Mouse (Mus musculus): ENCODE results near the gene 4930426L09Rik. TPM values are rescaled to one million over a fixed set of nuclear protein-coding genes. Genes with fewer than 3 reads are reported as not detected.

4930426L09Rik gene
- total RNA-seq (2021), result not detected
- long read RNA-seq, experiment 1, partial matches to known transcripts, result 0 of 1 reads
- long read RNA-seq, experiment 1, other reads (novel, unspliced or antisense), result 0 of 1 reads
- long read RNA-seq, experiment 2, result 0 reads

DNA sequence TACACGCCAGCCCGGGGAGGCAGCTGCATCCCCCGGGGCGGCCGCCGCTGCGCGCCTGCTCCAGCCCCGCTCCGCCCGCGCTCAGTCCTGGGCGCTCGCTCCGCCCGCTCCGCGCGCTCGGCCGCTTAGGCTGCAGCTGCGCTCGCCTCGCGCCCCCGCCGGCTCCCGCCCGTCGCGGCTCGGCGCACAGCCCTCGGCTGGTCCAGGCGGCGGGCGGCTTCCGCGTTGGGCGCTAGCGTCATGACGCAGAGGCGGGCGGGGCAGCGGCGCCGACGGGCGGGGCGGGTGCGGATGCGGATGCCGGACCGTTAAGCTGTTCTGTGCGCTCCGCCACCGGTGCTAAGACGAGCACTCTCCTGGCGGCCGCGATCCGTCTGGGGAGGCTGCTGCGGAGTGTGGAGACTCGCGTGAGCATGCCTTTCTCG, at the start of gene 4930426L09Rik, which contains the start of gene Pip4k2a:
4930426L09Rik (plus strand) TSS at position 290 of the 425 bp plus-strand sequence.
Pip4k2a (minus strand) TSS at position 73 of the 425 bp plus-strand sequence.
- peak; percentile 38 for TF ChIP-seq CTCF (IDR thresholded peaks at IDR 0.05)
- intact Hi-C loops (cut with DNase I), result loop anchor here (5.0 kb wide), 1 partner anchor 316 kb away; no protein-coding TSS in a partner anchor

DNA sequence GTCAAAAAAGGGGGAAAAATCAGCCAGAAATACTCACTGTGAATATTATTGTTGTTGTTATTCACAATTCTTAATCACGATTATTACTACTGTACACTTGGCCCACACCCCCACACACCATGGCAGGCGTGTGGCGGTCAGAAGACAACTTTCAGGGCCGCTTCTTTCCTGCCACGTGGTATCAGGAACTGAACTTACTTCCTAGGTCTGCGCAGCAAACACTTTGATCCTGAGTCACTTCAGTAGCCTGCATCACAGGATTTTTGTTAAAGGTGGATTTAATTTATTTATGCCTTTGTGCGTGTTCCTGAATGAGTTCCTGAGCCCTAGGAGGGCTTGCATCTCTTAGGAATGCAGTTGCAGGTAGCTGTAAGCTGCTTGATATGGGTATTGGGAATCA, 49.4 kb upstream of the 4930426L09Rik start:
- H3K27ac ChIP-seq, result no peak overlapping the region
- no peak overlapping the region for H3K4me3 ChIP-seq
- intact Hi-C loops (cut with DNase I), result no loop called here
- DNase-seq, result no peak
- no peak for TF ChIP-seq CTCF (IDR thresholded peaks at IDR 0.05)

More for the DNA sequence above, at the start of gene 4930426L09Rik, which contains the start of gene Pip4k2a:
- peak; percentile 96 for DNase-seq
- Histone ChIP-seq H3K4me3 (peak within 1 kb of the TSS; percentile 83), H3K27ac (peak within 1 kb of the TSS; percentile 91)

DNA sequence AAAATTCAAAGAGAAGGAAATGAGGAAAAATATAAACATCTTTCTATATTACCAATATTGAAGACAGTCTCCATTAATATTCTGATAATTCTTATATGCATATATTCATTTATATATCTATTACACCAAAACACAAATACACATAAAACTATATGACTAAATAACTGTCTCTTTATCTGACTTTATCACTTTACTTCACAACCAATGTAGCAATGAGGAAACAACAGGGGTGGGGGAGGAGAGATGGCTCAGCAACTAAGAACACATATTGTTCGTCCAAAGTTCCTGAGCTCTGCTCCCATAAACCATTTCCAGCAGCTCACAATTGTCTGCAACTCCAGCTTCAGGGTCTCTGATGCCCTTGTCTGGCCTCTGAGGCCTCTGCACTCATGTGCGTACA, 47.4 kb upstream of the 4930426L09Rik start:
- no peak for DNase-seq
- no peak overlapping the region for H3K27ac ChIP-seq
- intact Hi-C loops (cut with DNase I), result no loop called here
- no peak overlapping the region for H3K4me3 ChIP-seq
- TF ChIP-seq CTCF (IDR thresholded peaks at IDR 0.05), result no peak

DNA sequence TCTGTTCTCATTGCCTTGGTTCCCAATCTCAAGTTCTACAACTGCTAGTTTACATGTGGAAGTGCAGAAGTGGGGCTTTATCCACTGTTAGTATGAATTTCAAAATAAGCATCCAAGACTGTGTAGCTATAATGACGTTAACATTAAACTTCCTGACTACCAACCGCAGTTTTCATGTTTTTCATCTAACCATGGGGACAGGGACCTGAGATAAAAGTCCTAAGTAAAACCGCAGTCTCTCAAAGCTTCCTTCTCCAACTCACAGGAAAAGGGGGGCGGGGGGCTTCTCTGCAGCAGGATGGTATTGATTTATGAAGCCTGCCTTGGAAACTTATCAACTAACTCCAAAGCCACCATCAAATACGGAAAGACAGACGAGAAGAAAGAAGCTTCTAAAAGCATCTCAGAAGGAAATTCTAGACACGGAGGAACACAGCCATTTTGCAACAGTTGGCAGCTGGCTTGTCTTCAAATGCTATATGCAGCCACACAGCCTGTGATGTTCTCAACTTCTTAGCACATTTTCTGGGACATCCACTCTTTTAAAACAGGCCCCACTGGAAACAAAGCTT, 46.0 kb upstream of the 4930426L09Rik start:
- Histone ChIP-seq H3K27ac (peak overlapping the region; percentile 25; the same call in 1 of the 2 replicates), H3K4me3 (no peak overlapping the region)
- peak; percentile 41 for DNase-seq
- intact Hi-C loops (cut with DNase I), result no loop called here
- TF ChIP-seq CTCF (IDR thresholded peaks at IDR 0.05), result no peak

DNA sequence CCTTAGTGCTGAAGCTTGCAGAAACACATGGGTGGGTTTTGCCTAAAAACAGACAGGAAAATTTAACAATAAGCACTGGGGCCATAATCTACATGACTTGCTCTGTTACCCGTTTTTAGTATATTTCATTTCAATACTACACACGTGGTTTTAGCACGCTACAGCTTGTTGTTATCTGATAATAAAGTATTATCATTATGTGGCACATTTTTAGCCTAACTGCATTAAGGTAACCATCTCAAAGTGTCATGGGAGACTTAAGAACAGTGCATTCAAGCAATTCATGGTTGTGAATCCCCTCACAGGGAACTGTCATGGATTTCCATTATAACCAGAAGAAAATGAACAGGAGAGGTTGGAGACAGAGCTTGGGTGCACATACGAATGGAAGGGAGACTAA, 43.7 kb upstream of the 4930426L09Rik start:
- no peak overlapping the region for H3K27ac ChIP-seq
- TF ChIP-seq CTCF (IDR thresholded peaks at IDR 0.05), result no peak
- intact Hi-C loops (cut with DNase I), result no loop called here

DNA sequence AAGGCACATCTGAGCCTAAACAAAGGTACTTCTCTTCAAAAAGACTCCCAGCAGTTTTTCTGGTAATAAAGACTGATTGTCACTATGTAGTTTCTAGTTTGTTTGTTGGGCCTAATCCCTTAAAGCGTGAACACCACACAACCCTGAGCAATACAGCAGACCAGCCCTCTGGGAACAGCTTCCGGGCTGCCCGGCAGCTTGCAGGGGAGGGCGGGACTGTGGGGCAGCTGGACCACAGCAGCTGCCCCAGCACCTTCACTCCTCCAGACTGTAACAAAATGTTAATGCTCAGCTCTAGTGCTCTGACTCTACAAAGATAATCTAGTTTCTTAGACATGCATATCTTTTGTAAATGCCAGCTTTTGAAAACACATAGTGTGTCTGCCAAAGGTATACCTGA, 43.1 kb upstream of the 4930426L09Rik start:
- no peak for TF ChIP-seq CTCF (IDR thresholded peaks at IDR 0.05)
- DNase-seq, result no peak
- intact Hi-C loops (cut with DNase I), result no loop called here
- no peak overlapping the region for H3K27ac ChIP-seq
- no peak overlapping the region for H3K4me3 ChIP-seq

More for the DNA sequence above, 43.7 kb upstream of the 4930426L09Rik start:
- no peak for DNase-seq
- no peak overlapping the region for H3K4me3 ChIP-seq

DNA sequence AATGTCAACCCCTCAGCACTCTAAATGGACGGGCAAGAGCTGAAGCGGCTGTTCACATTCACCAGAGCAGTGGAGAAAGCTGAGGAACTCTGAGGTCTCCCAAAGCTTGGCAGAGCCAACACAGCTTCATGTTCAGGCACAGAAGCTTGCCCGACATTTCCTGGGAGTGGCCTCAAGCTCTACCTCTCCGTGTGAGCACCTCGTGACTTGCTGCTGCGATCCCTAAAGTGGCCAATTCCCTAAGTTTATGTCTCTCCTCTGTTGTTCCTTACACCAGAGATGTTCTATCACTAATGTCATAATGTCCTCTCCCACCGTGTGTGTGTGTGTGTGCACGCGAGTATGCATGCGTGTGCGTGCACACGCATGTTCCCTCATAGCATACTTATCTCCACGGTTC, 42.5 kb upstream of the 4930426L09Rik start:
- intact Hi-C loops (cut with DNase I), result no loop called here
- H3K27ac ChIP-seq, result no peak overlapping the region
- no peak for TF ChIP-seq CTCF (IDR thresholded peaks at IDR 0.05)
- DNase-seq, result no peak
- H3K4me3 ChIP-seq, result no peak overlapping the region

DNA sequence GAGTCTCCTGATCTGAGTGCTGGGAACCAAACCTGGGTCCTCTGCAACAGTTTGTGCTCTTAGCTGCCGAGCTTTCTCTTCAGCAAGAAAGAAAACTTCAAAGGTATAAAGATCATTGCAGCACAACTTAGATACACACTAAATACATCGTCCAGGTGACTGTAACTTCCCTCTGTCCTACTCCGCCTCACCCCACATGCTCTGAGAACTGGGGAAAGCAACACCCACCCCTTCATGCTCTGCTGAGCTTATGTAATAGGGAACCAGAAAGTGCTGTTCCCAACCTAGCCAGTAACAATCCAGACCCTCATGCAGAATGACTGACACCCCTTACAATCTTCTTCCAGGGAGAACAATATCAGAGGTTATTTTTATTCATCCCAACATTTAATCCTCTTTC, 41.7 kb upstream of the 4930426L09Rik start:
- no peak for TF ChIP-seq CTCF (IDR thresholded peaks at IDR 0.05)
- DNase-seq, result no peak
- H3K27ac ChIP-seq, result no peak overlapping the region
- intact Hi-C loops (cut with DNase I), result no loop called here
- no peak overlapping the region for H3K4me3 ChIP-seq

DNA sequence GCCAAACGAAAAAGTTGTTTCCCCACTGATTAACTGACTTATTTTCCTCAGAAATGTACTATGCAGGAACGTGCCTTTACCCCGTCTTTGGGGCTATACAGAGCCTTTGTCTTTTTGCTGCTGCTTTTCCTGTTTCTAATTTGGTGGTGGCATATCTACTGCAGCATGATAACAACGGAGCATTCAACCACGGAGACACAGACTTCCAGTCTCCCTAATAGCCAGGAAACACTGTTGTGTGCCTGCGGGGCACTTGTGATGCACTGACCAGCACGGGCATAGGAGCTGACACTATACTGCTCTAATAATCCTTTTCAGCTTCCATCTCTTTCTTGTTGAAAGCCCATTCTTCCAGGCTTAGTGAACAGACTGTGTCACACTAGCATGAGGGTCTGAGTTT, 41.2 kb upstream of the 4930426L09Rik start:
- intact Hi-C loops (cut with DNase I), result no loop called here
- no peak overlapping the region for H3K4me3 ChIP-seq

DNA sequence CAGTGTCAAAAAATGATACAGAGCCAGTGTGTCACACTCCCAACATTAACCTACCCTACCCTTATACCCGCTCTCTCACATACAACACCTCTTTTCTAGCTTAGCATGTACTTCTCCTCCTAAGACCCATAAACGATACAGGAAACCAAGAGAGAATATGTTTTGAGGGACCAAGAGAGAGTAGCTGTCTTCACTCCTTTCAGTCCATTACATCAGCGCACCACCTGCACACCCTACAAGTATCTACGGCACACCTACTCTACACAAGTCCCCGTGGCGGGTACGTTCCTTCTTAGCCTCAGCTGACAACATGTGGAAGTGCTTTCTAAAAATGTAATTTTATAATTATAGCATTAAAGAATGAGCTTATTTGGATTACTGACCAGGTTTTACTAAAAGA, 40.7 kb upstream of the 4930426L09Rik start:
- Histone ChIP-seq H3K27ac (no peak overlapping the region), H3K4me3 (no peak overlapping the region)
- DNase-seq, result no peak
- intact Hi-C loops (cut with DNase I), result no loop called here
- no peak for TF ChIP-seq CTCF (IDR thresholded peaks at IDR 0.05)

More for the DNA sequence above, 41.2 kb upstream of the 4930426L09Rik start:
- TF ChIP-seq CTCF (IDR thresholded peaks at IDR 0.05), result no peak
- H3K27ac ChIP-seq, result no peak overlapping the region
- no peak for DNase-seq

DNA sequence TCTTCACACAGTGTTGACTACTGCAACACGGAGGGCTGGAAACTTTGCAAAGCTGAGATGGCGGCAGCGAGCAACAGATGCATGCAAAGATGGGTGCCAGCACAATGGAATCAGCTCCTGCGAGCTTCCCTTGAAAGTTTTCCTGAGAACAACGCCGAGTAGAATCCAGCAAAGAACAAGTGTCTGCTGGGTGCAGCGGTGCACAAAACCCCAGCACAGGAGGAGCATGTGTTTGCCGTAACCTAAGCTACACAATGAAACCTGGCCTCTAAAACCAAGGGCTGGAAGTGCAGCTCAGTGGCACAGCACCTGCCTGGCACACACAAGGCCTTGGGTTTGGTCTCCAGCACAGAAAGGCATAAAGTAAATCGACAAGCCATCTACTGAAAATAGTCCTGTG, 40.1 kb upstream of the 4930426L09Rik start:
- no peak for TF ChIP-seq CTCF (IDR thresholded peaks at IDR 0.05)
- H3K4me3 ChIP-seq, result no peak overlapping the region
- intact Hi-C loops (cut with DNase I), result no loop called here
- H3K27ac ChIP-seq, result no peak overlapping the region
- DNase-seq, result no peak

DNA sequence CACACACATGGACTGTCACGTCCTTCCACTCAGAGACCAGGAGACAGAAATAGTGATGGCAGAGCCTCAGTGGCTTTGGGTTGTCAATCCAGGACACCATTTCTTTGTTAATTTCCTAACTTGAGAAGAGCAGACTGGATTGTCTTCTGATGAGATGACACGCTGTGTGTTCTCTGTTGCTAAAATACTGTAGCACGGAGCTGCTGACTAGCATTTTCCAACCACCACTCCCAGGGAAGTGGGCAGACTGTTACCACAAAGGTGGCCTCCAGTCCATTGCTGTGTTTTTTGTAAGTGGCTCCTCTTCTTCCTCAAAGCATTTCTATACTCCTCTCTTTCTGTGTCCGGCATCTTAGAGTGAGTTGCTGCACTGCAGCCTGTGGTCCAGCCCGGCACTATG, 39.6 kb upstream of the 4930426L09Rik start:
- intact Hi-C loops (cut with DNase I), result no loop called here
- no peak overlapping the region for H3K27ac ChIP-seq
- no peak for TF ChIP-seq CTCF (IDR thresholded peaks at IDR 0.05)

DNA sequence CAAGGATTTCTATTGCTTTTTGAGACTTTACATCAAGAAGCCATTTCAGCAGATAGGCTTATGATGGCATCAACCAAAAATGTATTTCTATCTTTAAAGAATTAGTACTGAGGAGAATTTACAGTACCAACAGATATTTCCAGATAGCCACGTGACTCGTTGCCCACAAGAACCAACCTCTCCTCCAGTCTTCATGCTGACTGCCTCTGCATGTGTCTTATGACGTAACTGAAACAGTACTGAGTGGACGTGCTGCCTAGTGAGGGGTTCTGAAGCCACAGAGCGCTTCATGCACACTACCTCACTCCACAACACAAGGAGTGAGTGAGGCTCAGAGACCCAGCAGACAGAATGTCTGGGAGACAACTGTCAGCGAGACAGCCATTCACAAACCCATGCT, 39.1 kb upstream of the 4930426L09Rik start:
- H3K4me3 ChIP-seq, result no peak overlapping the region
- DNase-seq, result no peak
- intact Hi-C loops (cut with DNase I), result no loop called here
- no peak overlapping the region for H3K27ac ChIP-seq
- no peak for TF ChIP-seq CTCF (IDR thresholded peaks at IDR 0.05)

More for the DNA sequence above, 39.6 kb upstream of the 4930426L09Rik start:
- H3K4me3 ChIP-seq, result no peak overlapping the region
- DNase-seq, result no peak

DNA sequence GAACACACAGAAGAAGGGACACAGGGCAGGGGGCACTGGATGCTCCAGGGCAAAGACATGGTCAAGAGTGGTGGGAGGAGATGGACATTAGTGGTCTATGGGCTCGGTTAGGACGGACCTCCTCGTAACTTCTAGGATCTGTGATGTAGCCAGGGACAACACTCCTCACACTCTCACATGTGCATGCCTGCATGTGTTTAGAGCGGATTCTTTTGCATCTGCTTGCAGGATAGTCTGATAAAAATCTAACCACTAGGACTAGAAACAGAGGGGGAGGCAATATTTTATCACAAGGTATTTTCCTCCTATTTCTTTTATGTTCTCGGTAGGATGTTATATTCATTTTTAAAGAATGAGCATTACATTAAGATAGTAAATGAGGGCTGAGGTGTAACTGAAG, 38.6 kb upstream of the 4930426L09Rik start:
- no peak for TF ChIP-seq CTCF (IDR thresholded peaks at IDR 0.05)
- Histone ChIP-seq H3K4me3 (no peak overlapping the region), H3K27ac (no peak overlapping the region)
- intact Hi-C loops (cut with DNase I), result no loop called here
- DNase-seq, result no peak

Measured in gastrocnemius, adult 2 months (tissue).